Mouse (Mus musculus): ENCODE data around the gene Esrra. TPM values are rescaled to one million over a fixed set of nuclear protein-coding genes. Genes with fewer than 3 reads are reported as not detected.
"Not testable (repeated sequence)": the region's sequence is repeated elsewhere in the genome, so short reads cannot be mapped to it uniquely, and the experiment has no call there.

Esrra gene
- polyA plus RNA-seq, 1 experiment from 2014 or later: 3.1 TPM

GRCm38 (mm10) chr19:6906199-6906598, 15.4 kb downstream of the Esrra start:
- no peak overlapping the region for H3K9ac ChIP-seq
- WGBS: 71% methylated on average over 3 of the region's 3 CpGs
- no peaks in the 10 kb centered on the region for H3K4me1 ChIP-seq (ENCODE audit: insufficient read depth)
- DNase-seq: no peak
- TF ChIP-seq CTCF (IDR thresholded peaks at IDR 0.05; ENCODE audit: low read depth): no peak
- H3K4me2 ChIP-seq: no peak overlapping the region
- no peak for ATAC-seq (ENCODE audit: insufficient read depth)
- H3K4me3 ChIP-seq (ENCODE audit: low read depth, low read length): no peak overlapping the region
- no peaks in the 10 kb centered on the region for H3K27me3 ChIP-seq (ENCODE audit: insufficient read depth, low read length)
- no peaks in the 10 kb centered on the region for H3K9me3 ChIP-seq (ENCODE audit: low read depth, low read length)
- H3K27ac ChIP-seq (ENCODE audit: low read depth): no peak overlapping the region
- peaks cover 24% of the 10 kb centered on the region for H3K36me3 ChIP-seq (ENCODE audit: insufficient read depth)

GRCm38 (mm10) chr19:6905498-6906159, 16.0 kb downstream of the Esrra start:
- Histone ChIP-seq H3K27ac (ENCODE audit: low read depth) (no peak overlapping the region), H3K9me3 (ENCODE audit: low read depth, low read length) (no peaks in the 10 kb centered on the region), H3K4me1 (ENCODE audit: insufficient read depth) (no peaks in the 10 kb centered on the region), H3K4me2 (no peak overlapping the region), H3K4me3 (ENCODE audit: low read depth, low read length) (no peak overlapping the region), H3K27me3 (ENCODE audit: insufficient read depth, low read length) (no peaks in the 10 kb centered on the region), H3K36me3 (ENCODE audit: insufficient read depth) (peaks cover 24% of the 10 kb centered on the region), H3K9ac (no peak overlapping the region)
- ATAC-seq (ENCODE audit: insufficient read depth) (no peak), DNase-seq (no peak)
- no peak for TF ChIP-seq CTCF (IDR thresholded peaks at IDR 0.05; ENCODE audit: low read depth)
- WGBS: 86% methylated on average over 11 of the region's 11 CpGs

- ATAC-seq (ENCODE audit: insufficient read depth) (no peak), DNase-seq (no peak)
- no peak overlapping the region for H3K4me2 ChIP-seq
- no peak for TF ChIP-seq CTCF (IDR thresholded peaks at IDR 0.05; ENCODE audit: low read depth)
- WGBS: 72% methylated on average over 2 of the region's 2 CpGs
- no peak overlapping the region for H3K4me3 ChIP-seq (ENCODE audit: low read depth, low read length)
- H3K9me3 ChIP-seq (ENCODE audit: low read depth, low read length): no peaks in the 10 kb centered on the region
- no peak overlapping the region for H3K27ac ChIP-seq (ENCODE audit: low read depth)
- H3K9ac ChIP-seq: no peak overlapping the region
- no peaks in the 10 kb centered on the region for H3K27me3 ChIP-seq (ENCODE audit: insufficient read depth, low read length)
- peaks cover 24% of the 10 kb centered on the region for H3K36me3 ChIP-seq (ENCODE audit: insufficient read depth)
- H3K4me1 ChIP-seq (ENCODE audit: insufficient read depth): no peaks in the 10 kb centered on the region
Measured at GRCm38 (mm10) chr19:6904846-6905245, 16.8 kb downstream of the Esrra start.

GRCm38 (mm10) chr19:6903031-6903430, 18.6 kb downstream of the Esrra start:
- H3K9ac ChIP-seq: no peak overlapping the region
- WGBS: 94% methylated on average over 1 of the region's 1 CpGs
- DNase-seq (no peak), ATAC-seq (ENCODE audit: insufficient read depth) (no peak)
- H3K4me3 ChIP-seq (ENCODE audit: low read depth, low read length): no peak overlapping the region
- peaks cover 24% of the 10 kb centered on the region for H3K36me3 ChIP-seq (ENCODE audit: insufficient read depth)
- no peak overlapping the region for H3K4me2 ChIP-seq
- no peaks in the 10 kb centered on the region for H3K27me3 ChIP-seq (ENCODE audit: insufficient read depth, low read length)
- no peaks in the 10 kb centered on the region for H3K4me1 ChIP-seq (ENCODE audit: insufficient read depth)
- no peak for TF ChIP-seq CTCF (IDR thresholded peaks at IDR 0.05; ENCODE audit: low read depth)
- H3K27ac ChIP-seq (ENCODE audit: low read depth): no peak overlapping the region
- H3K9me3 ChIP-seq (ENCODE audit: low read depth, low read length): no peaks in the 10 kb centered on the region

GRCm38 (mm10) chr19:6899641-6900040, 22.0 kb downstream of the Esrra start:
- no peak overlapping the region for H3K4me3 ChIP-seq (ENCODE audit: low read depth, low read length)
- no peak for DNase-seq
- H3K36me3 ChIP-seq (ENCODE audit: insufficient read depth): no peaks in the 10 kb centered on the region
- no peak for TF ChIP-seq CTCF (IDR thresholded peaks at IDR 0.05; ENCODE audit: low read depth)
- no peak overlapping the region for H3K4me2 ChIP-seq
- no peak overlapping the region for H3K27ac ChIP-seq (ENCODE audit: low read depth)
- H3K9ac ChIP-seq: no peak overlapping the region
- ATAC-seq (ENCODE audit: insufficient read depth): no peak
- no peaks in the 10 kb centered on the region for H3K27me3 ChIP-seq (ENCODE audit: insufficient read depth, low read length)
- no peaks in the 10 kb centered on the region for H3K9me3 ChIP-seq (ENCODE audit: low read depth, low read length)
- WGBS: 79% methylated on average over 4 of the region's 4 CpGs
- no peaks in the 10 kb centered on the region for H3K4me1 ChIP-seq (ENCODE audit: insufficient read depth)

GRCm38 (mm10) chr19:6895608-6896305, 25.9 kb downstream of the Esrra start:
- not testable (repeated sequence) for DNase-seq; H3K9me3 ChIP-seq (ENCODE audit: low read depth, low read length); H3K4me1 ChIP-seq (ENCODE audit: insufficient read depth); H3K4me2 ChIP-seq; H3K9ac ChIP-seq; ATAC-seq (ENCODE audit: insufficient read depth); H3K36me3 ChIP-seq (ENCODE audit: insufficient read depth); H3K27me3 ChIP-seq (ENCODE audit: insufficient read depth, low read length); H3K4me3 ChIP-seq (ENCODE audit: low read depth, low read length); H3K27ac ChIP-seq (ENCODE audit: low read depth)
- WGBS: 80% methylated on average over 18 of the region's 18 CpGs

- TF ChIP-seq CTCF (IDR thresholded peaks at IDR 0.05; ENCODE audit: low read depth): no peak
- H3K4me2 ChIP-seq: no peak overlapping the region
- H3K4me1 ChIP-seq (ENCODE audit: insufficient read depth): no peaks in the 10 kb centered on the region
- DNase-seq: no peak
- H3K4me3 ChIP-seq (ENCODE audit: low read depth, low read length): no peak overlapping the region
- no peak for ATAC-seq (ENCODE audit: insufficient read depth)
- no peak overlapping the region for H3K9ac ChIP-seq
- H3K27me3 ChIP-seq (ENCODE audit: insufficient read depth, low read length): no peaks in the 10 kb centered on the region
- H3K36me3 ChIP-seq (ENCODE audit: insufficient read depth): no peaks in the 10 kb centered on the region
- H3K9me3 ChIP-seq (ENCODE audit: low read depth, low read length): no peaks in the 10 kb centered on the region
- no peak overlapping the region for H3K27ac ChIP-seq (ENCODE audit: low read depth)
- 90% methylated on average over 14 of the region's 14 CpGs for WGBS
Measured at GRCm38 (mm10) chr19:6893731-6894451, 27.7 kb downstream of the Esrra start.
